Mouse (Mus musculus): ENCODE results near the gene Gusb. TPM values are rescaled to one million over a fixed set of nuclear protein-coding genes. Genes with fewer than 3 reads are reported as not detected.

The Gusb gene
- polyA plus RNA-seq, 1 experiment from 2014 or later, result 46.9 TPM

DNA sequence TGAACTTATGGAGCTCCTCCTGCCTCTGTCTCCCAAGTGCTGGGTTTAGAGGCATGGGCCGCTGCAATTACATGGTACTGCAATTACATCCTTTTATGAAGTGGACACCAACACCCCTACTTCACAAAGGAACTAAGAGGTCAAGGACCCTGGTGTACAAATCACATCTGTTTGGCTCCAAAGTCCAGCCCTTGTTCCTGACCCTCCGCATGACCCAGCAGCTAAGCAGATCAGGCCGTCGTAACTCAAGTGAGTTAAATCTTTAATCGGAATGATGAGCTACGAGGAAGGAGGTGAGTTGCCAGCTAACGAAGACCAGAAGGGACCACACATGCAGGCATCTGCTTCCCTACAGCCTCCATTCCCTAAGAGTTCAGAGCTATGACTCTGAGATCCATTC is 19.5 kb upstream of the Gusb start:
- no peak overlapping the region for H3K27ac ChIP-seq (replicated peaks)
- peaks cover 17% of the 10 kb centered on the region for H3K27me3 ChIP-seq (replicated peaks)
- H3K4me2 ChIP-seq, result no peak overlapping the region
- no peak overlapping the region for H3K9ac ChIP-seq
- H3K36me3 ChIP-seq, result 0 out of 2 replicates have a peak, but pooled peaks cover 8% of the 10 kb centered on the region
- no peaks in the 10 kb centered on the region for H3K9me3 ChIP-seq
- WGBS, result 83% methylated on average over 7 of the region's 7 CpGs
- H3K4me1 ChIP-seq, result peaks cover 14% of the 10 kb centered on the region
- no peak overlapping the region for H3K4me3 ChIP-seq
- ATAC-seq (ENCODE audit: extremely low read depth, insufficient number of reproducible peaks, low FRiP score, low TSS enrichment), result no peak

DNA sequence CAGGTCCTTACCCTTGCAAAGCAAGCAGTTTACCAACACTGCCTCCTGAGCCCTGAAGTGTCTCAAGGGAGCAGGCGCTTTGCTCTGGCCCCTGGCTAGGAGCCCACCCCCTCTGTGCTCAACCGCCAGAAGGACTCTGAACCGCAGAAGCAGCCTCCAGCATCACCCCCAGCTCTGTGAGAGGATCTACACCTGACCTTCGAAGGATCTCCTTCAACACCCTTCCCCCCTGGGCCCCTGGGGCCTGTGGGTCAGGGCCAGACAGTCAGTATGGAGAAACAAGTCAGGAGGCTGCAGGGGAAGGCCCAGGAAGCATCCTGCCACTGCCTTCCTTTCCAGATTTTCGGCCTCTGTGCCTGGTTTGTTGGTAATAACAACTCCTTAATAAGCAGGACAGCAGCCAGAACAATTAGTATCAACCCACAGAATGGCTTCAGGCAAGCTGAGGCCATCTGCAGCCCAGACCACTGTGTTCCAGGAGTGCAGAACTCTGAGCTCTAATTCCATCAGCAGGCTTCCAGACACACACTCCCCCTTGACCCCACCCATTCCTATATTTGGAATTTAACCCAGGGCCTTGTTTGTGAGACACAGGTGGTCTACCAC is 18.6 kb upstream of the Gusb start:
- Histone ChIP-seq H3K9ac (no peak overlapping the region), H3K27ac (replicated peaks) (no peak overlapping the region), H3K4me2 (no peak overlapping the region), H3K9me3 (no peaks in the 10 kb centered on the region), H3K36me3 (0 out of 2 replicates have a peak, but pooled peaks cover 8% of the 10 kb centered on the region), H3K4me3 (no peak overlapping the region), H3K27me3 (replicated peaks) (peaks cover 8% of the 10 kb centered on the region; the same call in 1 of the 2 replicates), H3K4me1 (peaks cover 14% of the 10 kb centered on the region)
- 55% methylated on average over 5 of the region's 5 CpGs for WGBS
- no peak for ATAC-seq (ENCODE audit: extremely low read depth, insufficient number of reproducible peaks, low FRiP score, low TSS enrichment)

DNA sequence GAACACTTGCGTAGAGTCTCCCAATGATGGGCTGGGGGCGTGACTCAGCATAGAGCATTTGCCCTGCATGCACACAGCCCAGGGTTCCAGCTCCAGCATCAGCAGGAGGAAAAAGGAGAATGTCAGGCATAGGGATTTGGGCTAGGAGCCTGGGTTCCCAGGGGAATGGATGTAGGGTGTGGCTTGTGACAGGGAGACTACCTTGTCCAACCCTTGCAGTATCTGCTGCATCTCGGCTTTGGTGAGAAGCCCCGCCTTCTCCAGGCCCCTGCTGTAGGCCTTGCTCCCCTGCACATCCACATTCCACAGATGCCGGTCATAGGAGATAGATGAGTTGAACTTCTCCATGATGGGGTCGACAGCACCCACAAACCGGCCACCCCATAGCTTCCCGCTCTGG is 16.6 kb upstream of the Gusb start:
- H3K4me1 ChIP-seq, result peaks cover 11% of the 10 kb centered on the region
- WGBS, result 42% methylated on average over 8 of the region's 8 CpGs
- no peaks in the 10 kb centered on the region for H3K27me3 ChIP-seq (replicated peaks)
- H3K4me3 ChIP-seq, result no peak overlapping the region
- no peak overlapping the region for H3K9ac ChIP-seq
- no peak for ATAC-seq (ENCODE audit: extremely low read depth, insufficient number of reproducible peaks, low FRiP score, low TSS enrichment)
- H3K36me3 ChIP-seq, result peaks cover 25% of the 10 kb centered on the region
- H3K27ac ChIP-seq (replicated peaks), result no peak overlapping the region
- peaks cover 2% of the 10 kb centered on the region; the same call in 1 of the 2 replicates for H3K9me3 ChIP-seq
- no peak overlapping the region for H3K4me2 ChIP-seq

DNA sequence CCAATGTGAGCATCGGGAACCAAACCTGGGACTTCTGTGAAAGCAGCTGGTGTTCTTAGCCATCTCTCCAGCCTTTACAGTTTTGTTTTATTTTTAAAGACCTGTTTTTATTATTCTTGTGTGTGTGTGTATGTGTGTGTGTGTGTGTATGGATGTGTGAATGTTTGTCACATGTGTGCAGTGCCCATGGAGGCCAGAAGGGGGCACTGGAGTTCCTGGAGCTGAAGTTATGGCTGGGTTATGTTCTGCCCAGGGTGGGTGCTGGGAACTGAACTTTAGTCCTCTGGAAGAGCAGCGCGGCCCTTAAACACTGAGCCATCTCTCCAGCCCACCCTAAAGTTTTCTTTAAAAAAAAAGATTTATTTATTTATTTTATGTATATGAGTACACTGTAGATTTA is 12.3 kb upstream of the Gusb start:
- peaks cover 15% of the 10 kb centered on the region for H3K9me3 ChIP-seq
- no peak for ATAC-seq (ENCODE audit: extremely low read depth, insufficient number of reproducible peaks, low FRiP score, low TSS enrichment)
- no peak overlapping the region for H3K27ac ChIP-seq (replicated peaks)
- peaks cover 6% of the 10 kb centered on the region for H3K4me1 ChIP-seq
- H3K27me3 ChIP-seq (replicated peaks), result no peaks in the 10 kb centered on the region
- WGBS, result 84% methylated on average over 3 of the region's 3 CpGs
- H3K36me3 ChIP-seq, result peaks cover 49% of the 10 kb centered on the region
- no peak overlapping the region for H3K9ac ChIP-seq
- no peak overlapping the region for H3K4me2 ChIP-seq
- H3K4me3 ChIP-seq, result no peak overlapping the region

DNA sequence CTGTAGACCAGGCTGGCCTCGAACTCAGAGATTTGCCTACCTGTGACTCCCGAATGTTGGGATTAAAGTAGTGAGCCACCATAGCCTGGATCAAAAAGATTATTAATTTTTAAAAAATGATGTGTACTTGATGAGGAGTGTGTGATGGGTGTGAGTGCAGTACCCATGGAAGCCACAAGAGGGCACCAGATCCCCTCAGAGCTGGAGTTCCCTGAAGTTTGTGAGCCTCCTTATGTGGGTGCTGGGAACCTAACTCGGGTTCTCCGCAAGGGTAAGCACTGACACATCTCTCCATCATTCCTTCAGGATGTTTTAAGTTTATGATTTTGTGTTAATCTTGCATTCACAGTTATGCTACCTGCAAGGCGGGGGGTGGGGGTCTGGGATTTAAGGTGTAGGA is 8.1 kb upstream of the Gusb start:
- Histone ChIP-seq H3K4me3 (no peak overlapping the region), H3K4me2 (no peak overlapping the region), H3K9me3 (peaks cover 19% of the 10 kb centered on the region), H3K27ac (replicated peaks) (no peak overlapping the region), H3K27me3 (replicated peaks) (no peaks in the 10 kb centered on the region), H3K4me1 (no peaks in the 10 kb centered on the region), H3K9ac (no peak overlapping the region), H3K36me3 (peaks cover 38% of the 10 kb centered on the region)
- ATAC-seq (ENCODE audit: extremely low read depth, insufficient number of reproducible peaks, low FRiP score, low TSS enrichment), result no peak
- WGBS, result 86% methylated on average over 5 of the region's 5 CpGs

DNA sequence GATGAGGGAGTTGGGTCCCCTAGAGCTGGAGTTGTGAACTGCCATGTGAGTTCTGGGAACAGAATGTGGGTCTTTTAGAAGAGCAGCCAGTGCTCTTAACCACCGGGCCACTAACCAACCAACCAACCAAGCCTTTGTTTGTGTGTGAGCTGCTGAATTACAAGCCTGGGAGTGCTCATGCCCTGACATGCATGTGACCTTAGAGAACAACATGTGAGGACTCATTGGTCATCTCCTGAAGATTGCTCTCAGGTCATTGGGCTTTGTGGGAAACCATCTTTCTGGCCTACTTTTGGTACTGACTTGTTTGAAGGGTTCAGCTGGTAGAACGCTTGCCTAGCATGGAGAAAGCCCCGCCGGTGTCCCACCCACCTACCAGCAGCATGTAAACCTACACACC is 6.9 kb upstream of the Gusb start:
- Histone ChIP-seq H3K4me1 (no peaks in the 10 kb centered on the region), H3K27me3 (replicated peaks) (no peaks in the 10 kb centered on the region), H3K9me3 (peaks cover 26% of the 10 kb centered on the region), H3K27ac (replicated peaks) (no peak overlapping the region), H3K4me2 (no peak overlapping the region), H3K36me3 (peaks cover 26% of the 10 kb centered on the region), H3K9ac (no peak overlapping the region), H3K4me3 (no peak overlapping the region)
- WGBS, result 87% methylated on average over 4 of the region's 4 CpGs
- no peak for ATAC-seq (ENCODE audit: extremely low read depth, insufficient number of reproducible peaks, low FRiP score, low TSS enrichment)

DNA sequence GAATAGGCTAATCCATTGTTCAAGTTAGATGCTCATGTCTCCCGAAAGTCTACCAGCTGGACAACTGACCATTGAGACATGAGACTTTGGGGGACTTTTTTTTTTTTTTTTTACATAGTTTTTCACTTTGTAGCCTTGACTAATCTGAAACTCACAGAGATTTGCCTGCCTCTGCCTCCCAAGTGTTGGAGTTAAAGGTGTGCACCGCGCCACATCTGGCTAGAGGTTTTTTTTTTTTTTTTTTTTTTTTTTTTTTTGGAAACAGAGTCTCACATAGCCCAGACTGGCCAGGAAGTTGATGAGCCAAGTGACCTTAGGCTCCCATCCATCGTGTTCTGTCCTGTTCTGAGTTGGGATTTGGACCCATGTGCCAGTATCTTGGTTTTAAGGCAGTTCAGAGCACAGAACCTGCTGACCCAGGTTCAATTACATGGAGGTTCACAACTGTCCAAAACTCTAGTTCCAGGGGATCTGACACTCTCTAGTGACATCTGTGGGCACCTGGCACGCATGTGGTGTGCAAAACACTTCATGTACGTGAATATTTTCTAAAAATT is 5.3 kb upstream of the Gusb start:
- Histone ChIP-seq H3K27me3 (replicated peaks) (no peaks in the 10 kb centered on the region), H3K36me3 (peaks cover 20% of the 10 kb centered on the region), H3K4me2 (no peak overlapping the region), H3K4me3 (no peak overlapping the region), H3K27ac (replicated peaks) (no peak overlapping the region), H3K4me1 (peaks cover 5% of the 10 kb centered on the region), H3K9ac (no peak overlapping the region), H3K9me3 (peaks cover 35% of the 10 kb centered on the region)
- 76% methylated on average over 6 of the region's 6 CpGs for WGBS
- no peak for ATAC-seq (ENCODE audit: extremely low read depth, insufficient number of reproducible peaks, low FRiP score, low TSS enrichment)

DNA sequence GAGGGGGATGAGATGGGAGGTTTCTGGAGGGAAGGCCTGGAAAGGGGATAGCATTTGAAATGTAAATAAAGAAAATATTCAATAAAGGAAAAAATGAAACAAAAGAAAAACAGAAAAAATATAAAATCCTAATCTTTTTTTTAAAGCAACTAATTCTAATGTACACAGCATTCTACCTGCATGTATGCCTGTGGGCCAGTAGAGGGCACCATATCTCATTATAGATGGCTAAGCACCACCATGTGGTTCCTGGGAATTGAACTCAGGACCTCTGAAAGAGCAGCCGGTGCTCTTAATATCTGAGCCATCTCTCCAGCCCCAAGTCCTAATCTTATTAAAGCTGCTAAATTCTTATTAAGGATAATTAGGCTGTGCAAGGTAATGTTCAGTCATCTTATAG is 4.5 kb upstream of the Gusb start:
- Histone ChIP-seq H3K27ac (replicated peaks) (no peak overlapping the region), H3K36me3 (peaks cover 16% of the 10 kb centered on the region)
- WGBS, result 80% methylated on average over 1 of the region's 1 CpGs

DNA sequence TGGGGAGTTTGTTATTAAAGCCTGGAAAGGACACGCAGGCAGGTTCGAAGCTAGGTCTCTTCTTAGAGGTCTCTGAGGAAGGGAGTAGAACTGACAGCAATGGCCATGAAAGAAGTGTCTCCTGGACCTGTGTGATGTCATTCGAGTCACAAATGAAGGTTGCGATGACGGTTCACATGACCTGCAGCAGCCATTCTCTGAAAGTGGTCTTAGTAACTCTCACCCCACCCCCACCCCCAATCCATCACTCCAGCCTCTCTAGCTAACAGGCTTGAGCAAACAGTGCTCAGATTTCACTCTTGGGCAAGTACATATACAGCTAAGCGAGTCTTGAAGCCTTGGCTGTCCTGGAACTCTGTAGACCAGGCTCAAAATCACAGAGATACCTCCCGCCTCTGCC is 380 bp upstream of the Gusb start:
- Histone ChIP-seq H3K4me2 (peak overlapping the region; percentile 86), H3K9me3 (peaks cover 18% of the 10 kb centered on the region), H3K36me3 (peaks cover 8% of the 10 kb centered on the region; the same call in 1 of the 2 replicates), H3K9ac (peak overlapping the region; percentile 88), H3K4me3 (peak overlapping the region; percentile 80), H3K27ac (replicated peaks) (peak overlapping the region; percentile 82), H3K27me3 (replicated peaks) (no peaks in the 10 kb centered on the region), H3K4me1 (peaks cover 19% of the 10 kb centered on the region)
- 40% methylated on average over 7 of the region's 7 CpGs for WGBS
- no peak for ATAC-seq (ENCODE audit: extremely low read depth, insufficient number of reproducible peaks, low FRiP score, low TSS enrichment)

More for the DNA sequence above, 4.5 kb upstream of the Gusb start:
- H3K4me1 ChIP-seq, result peaks cover 8% of the 10 kb centered on the region
- H3K9me3 ChIP-seq, result peaks cover 35% of the 10 kb centered on the region
- no peak overlapping the region for H3K9ac ChIP-seq
- no peaks in the 10 kb centered on the region for H3K27me3 ChIP-seq (replicated peaks)
- H3K4me3 ChIP-seq, result no peak overlapping the region
- no peak overlapping the region for H3K4me2 ChIP-seq
- no peak for ATAC-seq (ENCODE audit: extremely low read depth, insufficient number of reproducible peaks, low FRiP score, low TSS enrichment)

DNA sequence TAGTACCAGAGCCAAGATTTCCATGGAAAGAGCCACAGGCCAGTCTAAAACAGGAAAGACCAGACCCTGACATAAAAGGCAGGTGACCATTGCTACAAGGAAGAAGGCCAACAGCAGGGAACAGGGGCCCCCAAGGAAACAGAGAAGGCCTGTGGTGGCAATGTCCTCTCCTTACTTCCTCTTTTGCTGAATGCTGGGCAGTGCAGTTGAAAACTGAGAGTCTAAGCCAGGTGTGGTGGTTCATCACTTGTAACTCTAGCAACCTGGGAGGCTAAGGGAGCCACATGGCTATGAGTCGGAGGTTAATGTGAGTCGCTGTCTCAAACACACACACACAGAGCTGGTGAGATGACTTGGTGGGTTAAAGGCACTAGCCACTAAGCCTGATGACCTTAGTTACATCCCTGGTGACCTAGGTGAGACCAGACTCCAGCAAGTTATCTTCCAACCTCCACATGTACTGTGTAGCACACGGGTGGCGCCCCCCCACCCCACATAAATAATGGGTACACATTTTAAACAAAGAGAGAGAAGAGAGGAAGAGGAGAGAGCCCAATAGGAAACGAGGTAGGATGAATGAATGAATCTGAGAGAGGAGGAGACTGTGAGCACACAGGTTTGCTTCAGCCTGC is 1.4 kb downstream of the Gusb start:
- H3K9ac ChIP-seq, result peak overlapping the region; percentile 88
- no peak for ATAC-seq (ENCODE audit: extremely low read depth, insufficient number of reproducible peaks, low FRiP score, low TSS enrichment)
- peak overlapping the region; percentile 86 for H3K4me2 ChIP-seq
- H3K4me1 ChIP-seq, result peaks cover 19% of the 10 kb centered on the region
- H3K27ac ChIP-seq (replicated peaks), result no peak overlapping the region
- no peaks in the 10 kb centered on the region for H3K27me3 ChIP-seq (replicated peaks)
- WGBS, result 64% methylated on average over 5 of the region's 5 CpGs
- peaks cover 18% of the 10 kb centered on the region for H3K9me3 ChIP-seq
- H3K36me3 ChIP-seq, result peaks cover 22% of the 10 kb centered on the region
- H3K4me3 ChIP-seq, result peak overlapping the region; percentile 80

DNA sequence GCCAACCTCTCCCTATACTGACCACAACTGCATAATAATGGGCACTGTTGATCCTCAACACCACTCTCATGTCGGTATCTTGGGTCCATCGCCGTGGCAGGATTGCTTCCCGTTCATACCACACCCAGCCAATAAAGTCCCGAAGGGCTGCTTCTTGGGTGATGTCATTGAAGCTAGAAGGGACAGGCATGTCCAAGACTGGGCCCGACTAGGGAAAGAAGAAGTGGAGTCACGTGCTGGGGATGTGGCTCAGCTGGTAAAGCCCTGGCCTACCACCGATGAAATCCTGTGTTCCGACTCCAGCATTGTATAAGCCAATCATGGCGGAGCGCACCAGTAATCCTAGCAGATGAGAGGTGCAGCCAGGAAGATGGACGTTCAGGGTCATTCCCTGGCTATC is 2.1 kb downstream of the Gusb start:
- H3K36me3 ChIP-seq, result peaks cover 25% of the 10 kb centered on the region
- H3K4me2 ChIP-seq, result no peak overlapping the region
- H3K27ac ChIP-seq (replicated peaks), result no peak overlapping the region
- H3K27me3 ChIP-seq (replicated peaks), result no peaks in the 10 kb centered on the region
- H3K9me3 ChIP-seq, result peaks cover 18% of the 10 kb centered on the region
- peaks cover 19% of the 10 kb centered on the region for H3K4me1 ChIP-seq
- no peak overlapping the region for H3K4me3 ChIP-seq
- no peak for ATAC-seq (ENCODE audit: extremely low read depth, insufficient number of reproducible peaks, low FRiP score, low TSS enrichment)
- 84% methylated on average over 12 of the region's 12 CpGs for WGBS
- no peak overlapping the region for H3K9ac ChIP-seq

DNA sequence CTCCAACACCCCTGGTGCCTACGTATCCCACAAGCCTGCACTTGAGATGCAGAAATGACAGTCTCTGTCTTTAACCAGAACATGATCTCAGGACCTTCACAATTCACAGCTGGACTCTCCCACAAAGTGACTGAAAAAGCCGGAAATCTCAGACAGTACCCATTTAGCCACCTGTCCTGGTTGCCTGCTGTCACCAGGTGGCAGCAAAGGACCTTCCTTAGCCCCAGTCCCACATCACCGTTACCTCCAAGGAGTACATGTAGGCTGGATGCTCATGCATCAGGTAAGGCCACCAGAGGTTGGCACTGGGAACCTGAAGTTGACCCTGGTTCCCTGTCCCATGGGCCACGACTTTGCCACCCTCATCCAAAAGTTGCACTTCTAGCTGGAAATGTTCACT is 3.8 kb downstream of the Gusb start:
- Histone ChIP-seq H3K27me3 (replicated peaks) (no peaks in the 10 kb centered on the region), H3K27ac (replicated peaks) (no peak overlapping the region), H3K4me1 (peaks cover 19% of the 10 kb centered on the region), H3K4me3 (no peak overlapping the region), H3K36me3 (peaks cover 34% of the 10 kb centered on the region), H3K4me2 (no peak overlapping the region), H3K9me3 (0 out of 2 replicates have a peak, but pooled peaks cover 2% of the 10 kb centered on the region), H3K9ac (no peak overlapping the region)
- WGBS, result 24% methylated on average over 4 of the region's 4 CpGs
- no peak for ATAC-seq (ENCODE audit: extremely low read depth, insufficient number of reproducible peaks, low FRiP score, low TSS enrichment)

All from heart, embryonic 13.5 days (tissue).